Mouse (Mus musculus): Measurements from ENCODE around the gene a.

- TF ChIP-seq POLR2A (IDR thresholded peaks at IDR 0.05; ENCODE audit: control insufficient read depth, low read depth, low read length) (no peak), CTCF (IDR thresholded peaks at IDR 0.05; ENCODE audit: control insufficient read depth, insufficient read depth, insufficient replicate concordance, low read depth, low read length) (no peak)
Observed at GRCm38 (mm10) chr2:154893548-154893947, 102.3 kb downstream of the a start.
